Mouse (Mus musculus) lung, embryonic 16.5 days (tissue): ENCODE results near the gene Tnrc6a. TPM values are rescaled to one million over a fixed set of nuclear protein-coding genes. Genes with fewer than 3 reads are reported as not detected.

Experiments used
- ATAC-seq: fragments of 200-750 bp; cut with Nextera tagmentation; 2 replicates; pipeline ENCODE4 v1.8.0; 2017; ENCODE audit warnings: low read depth, mild to moderate bottlenecking, moderate library complexity
- H3K27ac ChIP-seq: fragments of 300-500 bp; sonication (generic); 2 replicates; pipeline ENCODE4 v1.5.1; 2014; ENCODE audit warnings: mild to moderate bottlenecking, control low read depth, low read length
- H3K27me3 ChIP-seq: fragments of 300-500 bp; sonication (generic); 2 replicates; pipeline ENCODE4 v1.6.1; 2014; ENCODE audit warnings: low read depth, low read length, mixed read lengths; ENCODE audit not compliant: control insufficient read depth, insufficient read depth
- H3K36me3 ChIP-seq: fragments of 300-500 bp; sonication (generic); 2 replicates; pipeline ENCODE4 v1.6.1; 2014; ENCODE audit warnings: low read length; ENCODE audit not compliant: control insufficient read depth, insufficient read depth
- H3K4me1 ChIP-seq: fragments of 300-500 bp; sonication (generic); replicated peaks from 2 replicates; pipeline ENCODE4 v1.6.1; 2014; ENCODE audit warnings: low read length, mixed read lengths; ENCODE audit not compliant: control insufficient read depth, insufficient read depth
- H3K4me2 ChIP-seq: fragments of 300-500 bp; sonication (generic); 2 replicates; pipeline ENCODE4 v1.6.1; 2014; ENCODE audit warnings: low read depth, low read length, control low read depth
- H3K4me3 ChIP-seq: fragments of 300-500 bp; sonication (generic); 2 replicates; pipeline ENCODE4 v1.5.1; 2014; ENCODE audit warnings: mild to moderate bottlenecking, low read length, control low read depth
- H3K9ac ChIP-seq: fragments of 300-500 bp; sonication (generic); 2 replicates; pipeline ENCODE4 v1.6.1; 2014; ENCODE audit warnings: low read length, control low read depth
- H3K9me3 ChIP-seq: fragments of 300-500 bp; sonication (generic); 2 replicates; pipeline ENCODE4 v1.6.1; 2016; ENCODE audit warnings: low read length; ENCODE audit not compliant: control insufficient read depth
- WGBS: fragments of 180-500 bp; shearing (Covaris S2); extraction: QIAGEN DNeasy Blood & Tissue Kit; methylation state at CpG from one replicate; pipeline ENCODE4 v1.1.7; 2014; 5-methylcytosine and 5-hydroxymethylcytosine counted together
- polyA plus RNA-seq: library from polyadenylated mRNA; unstranded; fragments of >200 nt; fragmentation: Nextera tagmentation; extraction: Ambion mirVana; gene quantifications from 2 replicates; pipeline ENCODE4 v1.2.1, GENCODE M21; 2015

Tnrc6a gene
- polyA plus RNA-seq, 1 experiment from 2014 or later, result 41.9 TPM

DNA sequence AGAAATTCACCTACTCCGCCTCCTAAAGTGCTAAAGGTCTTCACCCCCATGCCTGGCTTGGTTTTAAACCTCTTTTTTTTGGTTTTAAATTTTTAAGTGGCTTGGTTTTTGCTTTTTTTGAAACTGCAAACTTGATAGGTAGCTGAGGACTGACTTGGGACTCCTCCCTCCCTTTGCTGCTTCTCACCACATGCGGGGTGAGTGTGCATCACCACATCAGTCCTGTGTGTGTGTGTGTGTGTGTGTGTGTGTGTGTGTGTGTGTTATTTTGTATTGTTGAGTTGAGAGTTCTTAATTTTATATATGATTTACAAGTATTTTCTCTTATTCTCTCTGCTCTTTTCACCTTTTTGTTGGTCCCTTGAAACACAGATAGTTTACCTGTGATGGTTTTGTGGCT, 8.7 kb downstream of the Tnrc6a start:
- no peak overlapping the region for H3K27ac ChIP-seq
- H3K36me3 ChIP-seq, result peaks cover 5% of the 10 kb centered on the region
- no peak for ATAC-seq
- no peak overlapping the region for H3K4me2 ChIP-seq
- H3K4me3 ChIP-seq, result no peak overlapping the region
- H3K4me1 ChIP-seq, result peaks cover 23% of the 10 kb centered on the region
- 67% methylated on average over 2 of the region's 2 CpGs for WGBS
- no peaks in the 10 kb centered on the region for H3K27me3 ChIP-seq
- no peak overlapping the region for H3K9ac ChIP-seq
- H3K9me3 ChIP-seq, result no peaks in the 10 kb centered on the region

DNA sequence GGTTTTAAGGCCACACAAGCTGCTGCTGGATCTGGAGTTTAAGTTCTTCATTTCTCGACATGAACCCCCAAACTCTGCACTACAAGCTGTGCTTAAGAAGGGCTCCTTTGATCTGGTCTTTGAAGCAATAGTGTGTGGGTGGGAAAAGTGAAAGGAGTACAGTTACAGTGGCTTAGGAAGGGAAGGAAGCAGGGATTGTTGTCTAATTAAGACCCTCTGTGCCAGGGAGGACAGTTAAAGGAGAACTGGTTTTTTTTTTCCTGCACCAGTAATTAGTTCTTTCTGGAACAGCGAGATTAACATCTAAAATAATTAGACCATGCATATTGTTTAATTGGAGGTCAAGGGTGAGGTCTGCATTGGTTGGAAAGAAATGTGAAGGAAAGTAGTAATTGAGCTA, 11.2 kb downstream of the Tnrc6a start:
- no peak overlapping the region for H3K27ac ChIP-seq
- H3K36me3 ChIP-seq, result peaks cover 16% of the 10 kb centered on the region
- 50% methylated on average over 2 of the region's 2 CpGs for WGBS
- H3K4me2 ChIP-seq, result no peak overlapping the region
- H3K9ac ChIP-seq, result no peak overlapping the region
- H3K27me3 ChIP-seq, result no peaks in the 10 kb centered on the region
- ATAC-seq, result no peak
- H3K4me1 ChIP-seq, result peaks cover 9% of the 10 kb centered on the region
- no peaks in the 10 kb centered on the region for H3K9me3 ChIP-seq
- H3K4me3 ChIP-seq, result no peak overlapping the region

- no peak overlapping the region for H3K4me2 ChIP-seq
- no peak overlapping the region for H3K9ac ChIP-seq
- no peaks in the 10 kb centered on the region for H3K9me3 ChIP-seq
- no peak overlapping the region for H3K4me3 ChIP-seq
- ATAC-seq, result no peak
- H3K27me3 ChIP-seq, result no peaks in the 10 kb centered on the region
- peaks cover 18% of the 10 kb centered on the region for H3K36me3 ChIP-seq
- H3K4me1 ChIP-seq, result peaks cover 9% of the 10 kb centered on the region; the same call in 1 of the 2 replicates
- no peak overlapping the region for H3K27ac ChIP-seq
- 73% methylated on average over 3 of the region's 3 CpGs for WGBS
Measured at GRCm38 (mm10) chr7:123135655-123136054, 12.0 kb downstream of the Tnrc6a start.

DNA sequence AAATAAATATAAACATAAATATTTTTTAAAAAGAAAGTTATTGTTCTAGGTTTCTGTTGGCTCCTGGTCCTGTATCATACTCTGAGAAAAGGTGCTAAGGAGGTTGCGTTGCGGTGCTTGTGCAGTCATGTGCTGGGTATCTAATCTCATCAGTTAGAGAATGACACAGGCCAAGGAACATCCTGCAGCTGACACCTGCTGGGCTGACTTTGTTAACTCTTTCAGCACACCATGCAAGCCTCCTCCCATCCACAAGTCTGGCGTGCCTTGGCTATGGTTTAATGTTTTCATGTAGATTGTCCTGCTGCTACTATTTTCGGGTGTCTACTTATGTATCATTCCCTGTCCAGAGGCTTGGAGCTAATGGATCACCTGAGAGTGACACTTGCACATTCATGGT, 14.3 kb downstream of the Tnrc6a start:
- Histone ChIP-seq H3K27ac (no peak overlapping the region), H3K9ac (no peak overlapping the region), H3K4me2 (no peak overlapping the region), H3K4me3 (no peak overlapping the region), H3K27me3 (no peaks in the 10 kb centered on the region), H3K36me3 (peaks cover 18% of the 10 kb centered on the region), H3K4me1 (peaks cover 9% of the 10 kb centered on the region; the same call in 1 of the 2 replicates), H3K9me3 (no peaks in the 10 kb centered on the region)
- ATAC-seq, result no peak
- WGBS, result 83% methylated on average over 4 of the region's 4 CpGs

- Histone ChIP-seq H3K4me2 (no peak overlapping the region), H3K9me3 (no peaks in the 10 kb centered on the region), H3K4me3 (no peak overlapping the region), H3K27ac (no peak overlapping the region), H3K27me3 (no peaks in the 10 kb centered on the region), H3K4me1 (no peaks in the 10 kb centered on the region), H3K9ac (no peak overlapping the region), H3K36me3 (peaks cover 3% of the 10 kb centered on the region; the same call in 1 of the 2 replicates)
- ATAC-seq, result no peak
- 80% methylated on average over 10 of the region's 10 CpGs for whole genome bisulfite sequencing
Measured at GRCm38 (mm10) chr7:123146141-123146846, 22.6 kb downstream of the Tnrc6a start.

DNA sequence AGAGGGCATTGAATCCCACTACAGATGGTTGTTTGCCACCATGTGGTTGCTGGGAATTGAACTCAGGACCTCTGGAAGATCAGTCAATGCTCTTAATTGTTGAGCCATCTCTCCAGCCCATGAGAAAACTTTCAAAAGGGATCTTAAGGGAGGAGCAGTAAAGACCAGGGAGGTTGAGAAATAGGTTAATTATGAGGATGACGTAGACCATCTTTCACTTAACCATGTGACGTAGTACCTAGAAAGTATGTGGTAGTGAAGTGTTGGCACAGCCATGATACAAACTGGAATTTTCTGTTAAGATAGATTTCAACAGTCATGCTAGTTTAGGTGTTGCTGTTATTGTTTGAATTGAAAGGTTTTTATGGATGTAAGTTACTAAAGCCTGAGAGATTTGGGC, 24.1 kb downstream of the Tnrc6a start:
- 92% methylated on average over 2 of the region's 2 CpGs for WGBS
- H3K27ac ChIP-seq, result no peak overlapping the region
- H3K9ac ChIP-seq, result no peak overlapping the region
- H3K36me3 ChIP-seq, result peaks cover 3% of the 10 kb centered on the region
- H3K27me3 ChIP-seq, result no peaks in the 10 kb centered on the region
- no peaks in the 10 kb centered on the region for H3K4me1 ChIP-seq
- no peak overlapping the region for H3K4me2 ChIP-seq
- no peaks in the 10 kb centered on the region for H3K9me3 ChIP-seq
- no peak for ATAC-seq
- H3K4me3 ChIP-seq, result no peak overlapping the region

GRCm38 (mm10) chr7:123148935-123149334, 25.2 kb downstream of the Tnrc6a start:
- peaks cover 9% of the 10 kb centered on the region for H3K36me3 ChIP-seq
- no peaks in the 10 kb centered on the region for H3K4me1 ChIP-seq
- no peak overlapping the region for H3K27ac ChIP-seq
- H3K9ac ChIP-seq, result no peak overlapping the region
- H3K4me2 ChIP-seq, result no peak overlapping the region
- no peaks in the 10 kb centered on the region for H3K27me3 ChIP-seq
- no peak overlapping the region for H3K4me3 ChIP-seq
- H3K9me3 ChIP-seq, result no peaks in the 10 kb centered on the region
- WGBS, result 85% methylated on average over 9 of the region's 9 CpGs
- no peak for ATAC-seq

DNA sequence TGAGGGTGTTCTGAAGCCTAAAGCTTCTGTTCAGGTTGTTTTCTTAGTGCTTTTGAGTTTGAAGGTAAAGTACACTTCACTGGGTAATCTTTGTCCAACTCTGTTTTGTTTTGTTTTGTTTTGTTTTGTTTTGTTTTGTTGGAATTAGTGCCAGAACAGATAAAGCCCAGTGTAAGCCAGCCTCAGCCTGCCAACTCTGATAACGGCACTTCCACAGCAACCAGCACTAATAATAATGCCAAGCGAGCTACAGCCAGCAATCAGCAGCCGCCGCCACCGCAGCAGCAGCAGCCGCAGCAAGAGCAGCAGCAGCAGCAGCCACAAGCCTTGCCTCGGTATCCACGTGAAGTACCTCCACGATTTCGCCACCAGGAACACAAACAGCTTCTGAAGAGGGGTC, 38.7 kb downstream of the Tnrc6a start:
- H3K4me3 ChIP-seq, result no peak overlapping the region
- H3K27me3 ChIP-seq, result no peaks in the 10 kb centered on the region
- H3K4me2 ChIP-seq, result no peak overlapping the region
- H3K4me1 ChIP-seq, result no peaks in the 10 kb centered on the region
- H3K9me3 ChIP-seq, result no peaks in the 10 kb centered on the region
- H3K27ac ChIP-seq, result no peak overlapping the region
- WGBS, result 89% methylated on average over 10 of the region's 10 CpGs
- peaks cover 39% of the 10 kb centered on the region for H3K36me3 ChIP-seq
- ATAC-seq, result no peak
- H3K9ac ChIP-seq, result no peak overlapping the region

DNA sequence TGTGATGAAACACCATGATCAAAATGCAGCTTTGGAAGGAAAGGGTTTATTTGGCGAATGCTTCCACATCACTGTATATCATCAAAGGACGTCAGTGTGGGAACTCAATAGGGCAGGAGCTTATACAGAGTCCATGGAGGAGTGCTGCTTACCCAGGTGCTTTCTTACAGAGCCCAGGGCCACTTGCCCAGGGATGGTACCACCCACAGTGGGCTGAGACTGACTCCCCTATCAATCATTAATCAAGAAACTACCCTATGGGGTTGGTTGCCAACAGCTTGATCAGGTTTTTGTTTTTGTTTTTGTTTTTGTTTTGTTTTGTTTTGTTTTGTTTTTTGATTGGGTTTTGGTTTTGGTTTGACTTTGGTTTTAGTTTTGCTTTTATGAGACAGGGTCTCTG, 43.8 kb downstream of the Tnrc6a start:
- WGBS, result 86% methylated on average over 2 of the region's 2 CpGs
- ATAC-seq, result no peak

More for the DNA sequence above, 43.8 kb downstream of the Tnrc6a start:
- no peaks in the 10 kb centered on the region for H3K4me1 ChIP-seq
- H3K27ac ChIP-seq, result no peak overlapping the region
- no peak overlapping the region for H3K9ac ChIP-seq
- H3K4me3 ChIP-seq, result no peak overlapping the region
- no peak overlapping the region for H3K4me2 ChIP-seq
- H3K9me3 ChIP-seq, result no peaks in the 10 kb centered on the region
- peaks cover 71% of the 10 kb centered on the region for H3K36me3 ChIP-seq
- no peaks in the 10 kb centered on the region for H3K27me3 ChIP-seq
